Mouse (Mus musculus) ES-Bruce4 (cell line): ENCODE measurements around the gene Sema5a.

Experiments
- CTCF ChIP-seq: IDR thresholded peaks from one replicate; pipeline ENCODE4 v1.8.1; 2011; ENCODE audit warnings: low read depth, low read length
- POLR2A ChIP-seq: IDR thresholded peaks from one replicate; pipeline ENCODE4 v1.8.1; 2011; ENCODE audit warnings: low read length; ENCODE audit not compliant: insufficient read depth

DNA sequence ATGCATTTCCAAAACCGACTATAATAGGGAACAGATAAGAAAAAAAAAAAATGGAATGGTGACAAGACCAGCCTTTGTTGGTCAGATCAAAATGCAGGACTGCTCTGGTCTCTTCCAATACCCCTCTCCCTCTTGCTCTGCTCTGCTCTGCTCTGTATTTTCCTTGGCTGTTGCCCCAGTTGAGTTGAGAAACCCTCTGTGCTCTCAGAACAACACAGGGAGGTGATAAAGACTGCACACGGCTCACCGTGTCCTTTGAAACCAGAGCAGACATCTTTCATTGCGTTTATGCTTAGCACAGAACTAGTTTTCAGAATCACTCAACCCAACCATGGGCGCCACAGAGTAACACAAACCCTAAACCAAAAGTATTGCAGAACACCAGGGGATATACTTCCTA is 72.5 kb downstream of the Sema5a start:
- TF ChIP-seq CTCF, result no peak
- no peak for TF ChIP-seq POLR2A
